Mouse (Mus musculus) T-helper 17 cell (primary cell): ENCODE data around the gene Rbm44.

Source experiments
- in situ Hi-C, 2 experiments: fragments of 300-600 bp; cut with MboI, MseI; formaldehyde crosslinking; loops; 1 replicate in 1 of 2; 2 replicates in 1 of 2; pipeline ENCODE4 v1.15.1; 2025; ENCODE audit warnings: high pct_unique_total_duplicates in 2 of 2

Gene Rbm44

DNA sequence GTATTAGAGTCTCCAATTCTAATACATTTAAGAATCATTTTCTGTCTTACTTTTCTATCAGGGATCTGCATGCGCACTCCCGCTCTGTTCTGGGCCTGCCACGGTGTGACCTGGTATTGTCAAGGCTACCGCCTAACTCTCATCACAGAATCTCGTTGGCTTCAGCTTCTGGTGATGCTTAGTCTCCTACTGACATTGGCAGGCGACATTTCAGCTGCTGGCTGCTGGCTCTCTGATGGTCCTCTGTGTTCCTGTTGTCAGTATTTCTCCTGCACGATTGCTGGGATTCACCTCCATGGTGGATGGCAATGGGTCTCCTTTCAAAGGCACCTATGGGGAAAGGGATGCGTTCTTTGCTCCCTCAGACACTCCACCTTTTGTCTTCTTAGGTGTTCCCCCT, 61.4 kb downstream of the Rbm44 start:
- in situ Hi-C loops = loop anchor here in 1 of 2 experiments (5.0 kb wide), 1 partner anchor 84 kb away; no protein-coding TSS in a partner anchor

- in situ Hi-C loops = loop anchor here in 1 of 2 experiments (5.0 kb wide), 1 partner anchor 85 kb away; no protein-coding TSS in a partner anchor
Measured at GRCm38 (mm10) chr1:91206873-91207272, 62.0 kb downstream of the Rbm44 start.

GRCm38 (mm10) chr1:91207334-91208074, 62.6 kb downstream of the Rbm44 start:
- in situ Hi-C loops = loop anchor here in 1 of 2 experiments (5.0 kb wide), 1 partner anchor 85 kb away; no protein-coding TSS in a partner anchor

DNA sequence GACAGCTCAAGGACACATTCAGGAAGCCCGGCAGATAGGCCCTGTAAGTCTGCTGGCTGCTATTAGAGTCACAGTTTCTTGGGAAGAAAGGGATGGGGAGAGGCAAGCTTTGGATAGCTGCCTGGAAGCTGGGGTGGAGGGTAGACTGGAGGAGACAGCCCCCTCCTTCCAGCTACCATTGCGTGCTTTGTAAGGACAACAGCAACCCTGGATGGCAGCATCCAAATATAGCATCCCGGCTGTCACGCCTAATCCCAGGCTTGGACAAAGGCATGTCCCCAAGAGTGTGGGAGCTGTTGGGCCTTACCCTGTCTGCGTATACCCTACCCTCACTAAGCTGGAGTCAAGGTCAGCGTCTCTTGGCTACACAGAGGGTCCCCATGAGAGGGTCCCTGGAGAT, 64.5 kb downstream of the Rbm44 start:
- in situ Hi-C loops = loop anchor here in 1 of 2 experiments (5.0 kb wide), 1 partner anchor 87 kb away; no protein-coding TSS in a partner anchor

- in situ Hi-C loops = loop anchor here (5.0 kb wide), 2 partner anchors 32 to 87 kb away; partner anchors contain the start of gene Ramp1 (in 1 of the 2)
Measured at GRCm38 (mm10) chr1:91209785-91210184, 64.9 kb downstream of the Rbm44 start.

DNA sequence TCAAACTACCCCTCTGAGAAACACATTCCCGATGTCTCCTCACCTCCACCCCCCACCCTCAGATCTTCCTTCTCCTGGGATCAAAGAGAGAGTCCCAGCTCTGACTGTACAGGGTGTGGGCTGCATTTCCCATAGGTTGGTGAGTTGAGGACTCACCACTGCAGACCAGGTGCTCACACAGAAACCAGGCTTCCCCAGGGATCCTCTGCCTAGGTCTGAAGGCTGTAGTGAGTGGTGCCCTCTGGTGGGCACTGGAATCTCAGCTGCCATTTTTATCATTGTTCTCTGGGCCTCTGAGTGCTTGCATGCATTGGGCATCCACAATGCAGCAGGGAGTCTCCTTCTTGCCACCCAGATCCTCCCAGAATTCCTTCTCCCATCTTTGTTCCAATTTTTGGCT, 66.2 kb downstream of the Rbm44 start:
- in situ Hi-C loops = loop anchor here in 1 of 2 experiments (5.0 kb wide), 1 partner anchor 34 kb away; the partner anchor contains the start of gene Ramp1

DNA sequence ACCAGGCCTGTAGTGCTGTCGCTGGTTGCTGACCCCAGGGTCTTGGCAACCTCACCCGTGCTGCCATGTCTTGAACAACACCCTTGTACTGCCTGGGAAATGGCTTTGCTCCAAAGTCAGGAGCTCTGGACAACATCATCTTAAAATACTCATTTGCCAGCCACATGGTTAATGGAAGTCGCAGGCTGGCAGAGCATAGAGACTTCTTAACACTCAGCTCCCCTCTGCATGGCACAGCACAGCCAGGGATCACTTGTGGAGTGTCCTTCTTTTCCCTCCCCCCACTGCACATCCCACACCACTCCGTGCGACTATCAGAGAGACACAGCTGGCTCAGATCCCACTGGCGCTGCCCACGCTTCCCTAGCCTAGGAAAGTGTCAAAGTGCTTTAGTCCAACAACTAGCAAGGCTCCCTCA, 66.7 kb downstream of the Rbm44 start:
- in situ Hi-C loops = loop anchor here in 1 of 2 experiments (5.0 kb wide), 1 partner anchor 34 kb away; the partner anchor contains the start of gene Ramp1

DNA sequence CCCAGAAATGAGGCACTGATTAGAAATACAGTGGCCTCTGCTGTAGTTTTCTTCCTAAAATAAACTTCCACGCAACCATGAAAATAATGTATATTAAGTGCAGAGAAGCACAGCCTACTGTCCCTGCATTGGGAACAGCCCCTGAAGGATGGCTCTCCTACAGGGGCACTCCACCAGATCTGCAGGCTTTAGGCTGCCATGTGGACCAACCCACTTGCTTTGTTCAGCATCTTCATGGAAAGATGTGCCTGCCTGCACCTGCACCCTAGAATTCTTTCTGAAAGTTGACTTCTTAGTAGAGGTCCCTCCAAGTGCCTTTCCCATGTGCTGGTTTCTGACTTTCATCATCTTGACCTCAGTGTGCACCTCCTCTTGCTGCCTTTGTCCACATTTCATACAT, 70.4 kb downstream of the Rbm44 start:
- in situ Hi-C loops = loop anchor here in 1 of 2 experiments (5.0 kb wide), 2 partner anchors 33 to 238 kb away; no protein-coding TSS in a partner anchor

DNA sequence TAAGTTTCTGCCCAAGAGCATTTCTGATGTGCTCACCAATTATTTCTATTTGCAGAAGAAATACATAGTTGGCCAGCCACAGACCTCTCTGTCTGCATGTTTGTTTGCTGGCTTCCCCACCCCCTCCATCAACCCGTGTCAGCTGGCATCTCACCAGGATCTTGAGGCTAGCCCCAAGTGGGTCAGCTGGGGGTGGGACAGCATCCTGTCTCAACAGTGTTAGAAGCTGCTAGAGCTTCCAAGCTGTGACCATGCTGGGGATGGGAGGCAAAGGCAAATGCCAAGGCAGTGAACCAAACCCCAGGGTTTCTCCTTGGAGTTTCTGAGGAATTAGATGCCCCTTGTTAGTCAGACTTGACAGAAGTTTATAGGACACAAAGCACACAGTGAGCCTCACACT, 71.1 kb downstream of the Rbm44 start:
- in situ Hi-C loops = loop anchor here in 1 of 2 experiments (5.0 kb wide), 2 partner anchors 34 to 239 kb away; no protein-coding TSS in a partner anchor

DNA sequence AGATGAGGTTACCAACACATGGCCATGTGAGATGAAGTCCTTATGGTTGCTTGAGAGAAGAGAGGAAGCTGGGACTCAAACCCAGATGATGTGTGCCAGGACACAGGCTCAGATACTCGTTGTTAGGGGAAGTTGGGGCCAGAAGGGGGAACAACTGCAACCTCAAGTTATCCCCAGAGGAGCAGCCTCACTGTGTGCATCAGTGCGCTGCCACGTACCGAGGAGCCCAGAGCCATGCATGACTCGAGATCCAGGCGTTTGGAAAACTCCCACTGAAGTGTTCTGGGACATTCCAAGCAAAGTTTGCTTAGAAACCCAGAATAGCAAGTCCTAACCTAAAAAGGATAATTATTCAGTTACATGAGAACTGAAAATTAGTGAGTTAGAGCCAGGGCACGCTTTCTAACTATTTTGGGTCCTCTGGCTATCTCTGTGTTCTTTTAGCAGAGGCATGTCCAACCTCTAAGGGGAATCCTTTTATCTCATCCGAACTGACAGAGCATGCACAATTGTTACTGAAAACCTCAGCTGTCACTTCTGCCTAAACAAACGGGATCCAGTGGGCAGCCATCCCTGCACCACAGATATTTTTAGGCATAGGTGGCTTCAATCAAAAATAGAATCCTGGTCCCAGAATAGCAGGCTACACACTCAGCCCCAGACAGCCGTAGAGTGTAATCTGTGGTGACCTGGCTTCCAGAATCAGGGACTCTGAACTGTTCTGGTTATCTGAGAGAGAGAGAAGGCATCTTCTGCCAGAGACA, 71.8 kb downstream of the Rbm44 start:
- in situ Hi-C loops = loop anchor here in 1 of 2 experiments (5.0 kb wide), 2 partner anchors 34 to 239 kb away; no protein-coding TSS in a partner anchor

- in situ Hi-C loops = loop anchor here in 1 of 2 experiments (5.0 kb wide), 2 partner anchors 37 to 242 kb away; no protein-coding TSS in a partner anchor
Measured at GRCm38 (mm10) chr1:91219641-91220321, 74.9 kb downstream of the Rbm44 start.

- in situ Hi-C loops = no loop called here
Measured at GRCm38 (mm10) chr1:91220322-91220672, 75.4 kb downstream of the Rbm44 start.
